Mouse (Mus musculus): ENCODE measurements around the gene Myo1b.

Gene Myo1b
- long read RNA-seq, experiment 1, full-length matches to known transcripts, result 6 of 29 reads
- long read RNA-seq, experiment 1, partial matches to known transcripts, result 17 of 29 reads
- long read RNA-seq, experiment 1, other reads (novel, unspliced or antisense), result 6 of 29 reads
- long read RNA-seq, experiment 2, full-length matches to known transcripts, result 5 of 43 reads
- long read RNA-seq, experiment 2, partial matches to known transcripts, result 34 of 43 reads
- long read RNA-seq, experiment 2, other reads (novel, unspliced or antisense), result 4 of 43 reads

DNA sequence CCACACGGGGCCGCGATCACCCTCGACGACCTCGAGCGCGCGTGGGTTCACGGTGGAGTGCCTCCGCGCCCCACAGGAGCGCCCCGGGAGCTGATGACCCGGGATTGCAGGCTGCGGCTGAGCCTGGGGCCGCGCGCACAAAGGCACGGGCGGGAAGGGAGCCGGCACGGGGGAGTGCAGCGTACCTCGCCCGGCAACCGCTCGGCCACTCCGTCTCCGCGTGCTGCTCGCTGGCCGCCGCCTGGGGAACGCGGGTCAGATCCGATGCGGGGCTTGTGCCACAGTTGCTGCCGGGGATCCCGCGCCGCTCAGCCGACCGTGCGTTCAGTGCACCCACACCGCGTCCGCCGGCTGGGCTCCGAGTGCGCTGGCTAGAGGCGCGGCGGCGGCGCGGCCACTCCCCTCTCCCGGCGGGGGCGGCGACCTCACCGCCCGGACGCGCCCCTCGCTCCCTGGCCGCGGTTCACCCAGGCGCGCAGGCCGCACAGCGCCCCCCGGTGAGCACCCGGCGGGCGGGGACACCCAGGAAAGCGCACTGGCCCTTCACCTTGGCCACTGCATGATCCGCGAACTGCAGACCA lies at the start of gene Myo1b:
TSS of gene Myo1b (minus strand) at position 496 of the 581 bp plus-strand sequence.
- intact Hi-C loops (cut with DNase I), result no loop called here

DNA sequence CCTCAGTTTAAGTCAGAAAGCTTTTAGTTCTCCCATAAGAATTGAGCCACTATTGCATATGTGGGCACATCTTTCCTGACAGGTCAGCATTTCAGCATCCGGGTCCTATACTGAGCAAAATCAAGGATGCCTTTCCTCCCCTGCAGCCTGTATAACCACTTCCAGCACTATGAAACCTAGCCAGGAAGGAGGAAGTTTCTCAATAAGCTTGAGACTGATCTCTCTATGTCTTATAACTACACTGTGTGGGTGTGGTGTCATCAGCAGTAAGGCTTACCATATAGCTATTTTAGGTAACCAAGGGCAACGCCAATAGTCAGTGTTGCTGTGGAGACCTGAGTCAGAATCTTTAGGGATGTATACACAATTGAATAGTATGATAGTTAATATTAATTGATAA lies 48.8 kb upstream of the Myo1b start:
- intact Hi-C loops (cut with DNase I), result no loop called here

DNA sequence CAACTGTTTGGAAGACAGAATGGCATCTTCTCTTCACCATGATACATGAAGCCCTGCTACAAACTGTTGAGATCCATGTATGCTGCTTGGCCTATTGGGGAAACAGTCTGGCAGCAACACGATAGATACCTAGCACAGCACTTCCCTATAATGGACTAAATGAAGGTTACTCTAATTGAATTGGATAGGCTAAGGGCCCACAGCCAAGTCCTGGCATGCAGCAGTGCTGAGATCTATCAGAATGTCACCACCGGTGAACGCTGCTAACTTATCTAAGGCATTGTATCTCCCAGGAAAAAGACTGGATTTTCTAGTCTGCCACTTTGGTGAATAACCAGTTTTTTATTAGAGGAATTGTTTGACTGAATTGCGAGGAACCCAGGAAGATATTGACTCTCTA lies 31.2 kb upstream of the Myo1b start:
- intact Hi-C loops (cut with DNase I), result no loop called here

DNA sequence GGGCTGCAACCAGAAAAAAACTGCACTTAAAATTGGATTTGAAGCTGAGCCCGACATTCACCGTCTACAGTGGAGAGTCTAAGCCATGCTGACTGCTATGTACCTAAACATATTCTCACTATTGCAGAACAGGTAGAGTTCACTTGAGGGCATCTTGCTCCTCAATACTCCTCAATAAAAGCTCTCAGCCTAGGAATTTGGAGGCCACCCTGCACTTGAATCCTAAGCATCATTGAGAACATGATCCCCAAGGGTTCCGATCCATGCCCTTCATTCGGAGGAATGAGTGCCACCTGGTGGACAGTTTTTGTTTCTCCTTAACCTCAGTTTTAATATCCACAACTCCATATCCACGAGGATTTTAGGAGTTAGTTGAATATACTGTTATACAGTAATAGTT lies 28.9 kb upstream of the Myo1b start:
- intact Hi-C loops (cut with DNase I), result loop anchor here (2.0 kb wide), 1 partner anchor 276 kb away; no protein-coding TSS in a partner anchor

DNA sequence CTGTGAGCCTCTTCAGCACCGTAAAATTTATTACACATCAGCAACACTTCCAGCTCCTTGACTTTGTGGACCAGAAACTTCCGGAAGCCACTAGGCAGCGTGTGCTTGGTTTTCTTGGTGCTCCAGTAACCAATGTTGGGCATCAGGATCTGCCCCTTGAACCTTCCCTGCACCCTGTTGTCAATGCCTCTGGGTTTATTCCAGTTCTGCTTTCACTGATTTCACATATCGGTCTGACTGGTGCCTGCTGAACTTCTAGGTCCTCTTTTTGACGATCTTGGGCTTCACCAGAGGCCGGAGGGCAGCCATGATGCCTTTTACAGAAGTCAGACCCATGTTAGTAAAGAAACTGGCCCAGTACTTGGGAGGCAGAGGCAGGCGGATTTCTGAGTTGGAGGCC lies 22.5 kb upstream of the Myo1b start:
- intact Hi-C loops (cut with DNase I), result no loop called here

DNA sequence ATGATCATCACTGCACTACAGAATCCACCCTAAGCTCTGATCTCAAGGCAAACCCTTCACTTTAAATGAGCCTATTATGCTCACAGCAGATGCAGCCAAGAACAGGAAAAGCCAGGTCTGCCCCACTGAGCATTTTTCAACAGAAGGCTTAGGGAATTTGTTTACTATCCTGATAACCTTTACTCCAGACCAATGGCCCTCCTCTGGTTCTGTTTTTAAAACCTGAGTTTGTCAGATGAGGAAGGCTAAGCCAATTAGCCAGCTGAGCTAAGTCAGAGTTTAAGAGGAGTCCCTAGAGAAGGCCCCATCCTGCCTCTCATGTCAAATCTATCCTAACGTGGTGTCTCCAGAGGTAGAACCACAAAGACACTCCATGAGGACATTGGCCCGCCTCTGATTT lies 19.1 kb upstream of the Myo1b start:
- intact Hi-C loops (cut with DNase I), result no loop called here

DNA sequence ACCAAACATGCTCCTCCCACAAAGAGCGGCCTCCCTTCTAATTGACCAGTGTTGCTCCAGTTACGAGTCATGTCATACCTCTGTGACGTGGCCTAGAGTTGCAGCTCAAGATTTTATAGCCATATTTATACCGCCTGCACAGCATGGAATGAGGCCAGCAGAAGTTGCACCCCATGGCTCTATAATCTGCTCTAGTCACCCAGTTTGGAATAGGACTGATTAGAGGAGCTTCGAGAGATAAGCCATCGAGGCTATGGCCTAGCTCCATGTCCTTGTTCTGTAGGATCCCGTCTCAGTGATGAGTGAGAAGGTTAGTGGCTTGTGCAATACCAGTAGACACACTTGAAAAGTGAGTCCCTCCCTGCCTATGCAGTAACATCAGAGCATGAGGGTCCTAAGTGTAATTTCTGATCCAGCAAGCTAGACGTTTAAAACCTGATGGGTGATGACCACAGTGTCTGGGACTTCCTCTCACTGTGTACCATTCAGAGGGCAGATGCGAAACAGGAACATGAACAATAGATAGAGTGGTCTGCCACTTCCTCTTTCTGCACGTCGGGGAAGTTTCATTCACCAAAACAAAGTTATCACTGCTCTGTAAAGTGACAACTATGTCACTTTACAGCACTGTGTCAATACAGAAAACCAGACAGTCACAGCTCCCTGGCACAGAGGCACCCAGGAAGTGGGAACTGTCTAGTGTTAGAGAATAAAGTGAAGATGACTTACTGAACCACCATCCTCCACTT lies 18.5 kb upstream of the Myo1b start:
- intact Hi-C loops (cut with DNase I), result no loop called here

DNA sequence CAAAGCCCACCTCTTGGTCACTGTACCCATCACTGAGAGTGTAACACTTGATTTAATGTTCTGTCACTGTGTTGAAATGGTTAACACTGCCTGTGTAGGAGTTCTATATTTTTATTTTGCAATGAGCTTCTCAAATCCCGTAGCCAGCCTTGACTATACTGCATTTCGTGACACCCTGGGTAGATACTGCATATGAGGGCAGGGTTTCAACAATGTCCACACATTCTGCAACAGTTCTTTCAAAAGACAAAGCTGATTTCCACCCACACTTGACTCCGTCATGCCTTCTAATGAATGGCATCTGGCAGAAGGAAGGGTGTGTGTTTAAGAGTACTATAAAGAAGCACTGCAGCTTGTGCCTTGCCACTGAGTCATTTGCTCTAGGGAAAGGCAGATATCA lies 17.0 kb upstream of the Myo1b start:
- intact Hi-C loops (cut with DNase I), result no loop called here

DNA sequence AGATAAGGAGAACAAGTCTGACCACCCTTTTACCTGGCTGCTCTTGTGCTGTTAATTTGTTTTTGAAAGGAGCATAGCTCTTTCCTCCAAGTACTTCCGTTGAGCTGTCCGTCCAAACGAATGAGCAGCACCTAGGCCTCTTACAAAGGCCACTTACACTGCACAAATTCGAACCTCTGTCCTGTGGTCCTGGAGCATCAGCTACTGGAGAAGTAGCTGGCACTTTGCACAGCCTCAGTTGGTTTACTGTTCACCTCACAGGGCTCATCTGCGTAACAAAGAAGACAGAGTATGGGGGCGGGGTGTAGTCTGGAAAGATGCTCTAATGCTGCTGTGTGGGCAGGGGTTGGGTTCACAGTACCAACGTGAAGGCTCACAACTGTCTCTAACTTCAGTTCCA lies 15.7 kb upstream of the Myo1b start:
- intact Hi-C loops (cut with DNase I), result no loop called here

DNA sequence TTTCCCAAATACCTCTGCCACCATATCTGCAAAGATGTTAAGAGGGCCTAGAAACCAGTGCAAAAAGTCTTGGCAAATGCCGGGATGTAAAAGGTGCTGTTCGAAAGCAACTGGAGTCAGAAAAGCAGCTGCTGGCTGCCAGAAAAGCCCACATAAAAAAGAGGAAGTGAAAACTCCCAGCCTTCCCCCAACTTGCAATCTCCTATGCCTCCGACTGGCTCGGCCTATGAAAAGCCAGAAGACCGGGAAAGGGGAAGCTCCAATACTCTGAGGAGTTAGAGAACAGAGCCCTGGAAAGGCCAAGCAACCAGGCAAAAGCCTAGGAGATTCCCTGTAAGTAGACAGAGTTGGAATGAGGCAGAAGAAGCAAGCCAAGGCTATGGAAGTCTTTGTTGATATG lies 14.7 kb upstream of the Myo1b start:
- intact Hi-C loops (cut with DNase I), result no loop called here

DNA sequence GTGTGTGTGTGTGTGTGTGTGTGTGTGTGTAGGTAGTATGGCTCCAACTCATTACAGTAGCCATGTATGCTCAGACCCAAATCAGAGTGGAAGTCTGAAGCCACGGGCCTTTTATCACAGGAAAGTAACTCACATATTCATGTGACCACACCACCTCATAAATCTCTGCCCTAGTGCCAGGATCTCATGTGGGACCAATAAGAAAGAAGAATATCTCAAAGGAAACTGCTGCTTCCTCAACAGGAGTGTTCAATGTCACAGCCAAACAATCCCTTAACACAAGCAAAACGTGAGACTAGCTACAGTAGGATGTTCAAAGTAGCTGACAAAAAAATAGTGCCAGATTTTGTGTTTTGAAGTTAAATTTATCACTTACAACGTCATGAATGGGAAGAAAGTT lies 13.7 kb upstream of the Myo1b start:
- intact Hi-C loops (cut with DNase I), result no loop called here

DNA sequence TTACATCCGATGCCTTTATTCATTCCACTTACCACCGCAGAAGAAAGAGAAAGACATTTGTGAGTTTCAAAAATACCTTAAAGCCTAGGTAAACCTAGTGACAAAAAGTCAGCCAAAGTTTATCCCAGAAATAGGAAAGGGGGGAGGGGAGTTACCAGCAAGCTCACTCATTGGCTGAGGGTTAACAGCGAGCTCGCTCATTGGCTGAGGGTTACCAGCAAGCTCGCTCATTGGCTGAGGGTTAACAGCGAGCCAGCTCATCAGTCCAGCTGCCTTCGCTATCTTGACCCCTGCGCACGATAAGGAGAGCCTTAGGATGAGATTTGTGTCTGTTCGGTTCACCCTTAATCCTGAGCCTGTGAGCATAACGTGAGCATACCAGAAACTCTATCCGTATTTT lies 6.9 kb upstream of the Myo1b start:
- intact Hi-C loops (cut with DNase I), result no loop called here

DNA sequence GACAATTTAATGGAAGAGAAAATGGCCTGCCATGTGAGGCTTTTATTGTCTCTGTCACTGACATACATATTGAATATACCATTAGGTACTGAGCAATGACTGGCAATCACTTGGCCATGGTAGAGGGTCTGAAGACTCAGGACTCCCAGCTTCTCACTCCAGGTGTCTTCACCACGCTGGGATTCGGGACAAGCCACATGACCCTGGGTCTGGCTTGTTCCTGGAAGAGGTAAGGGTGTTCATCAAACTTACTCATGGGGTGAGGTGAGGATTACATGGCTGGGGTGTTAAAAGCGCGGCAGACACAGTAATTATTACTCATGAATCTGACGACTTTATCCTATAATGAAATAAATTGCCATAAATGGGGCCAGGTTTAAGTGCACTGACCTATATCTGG lies 405 bp upstream of the Myo1b start:
- intact Hi-C loops (cut with DNase I), result no loop called here

DNA sequence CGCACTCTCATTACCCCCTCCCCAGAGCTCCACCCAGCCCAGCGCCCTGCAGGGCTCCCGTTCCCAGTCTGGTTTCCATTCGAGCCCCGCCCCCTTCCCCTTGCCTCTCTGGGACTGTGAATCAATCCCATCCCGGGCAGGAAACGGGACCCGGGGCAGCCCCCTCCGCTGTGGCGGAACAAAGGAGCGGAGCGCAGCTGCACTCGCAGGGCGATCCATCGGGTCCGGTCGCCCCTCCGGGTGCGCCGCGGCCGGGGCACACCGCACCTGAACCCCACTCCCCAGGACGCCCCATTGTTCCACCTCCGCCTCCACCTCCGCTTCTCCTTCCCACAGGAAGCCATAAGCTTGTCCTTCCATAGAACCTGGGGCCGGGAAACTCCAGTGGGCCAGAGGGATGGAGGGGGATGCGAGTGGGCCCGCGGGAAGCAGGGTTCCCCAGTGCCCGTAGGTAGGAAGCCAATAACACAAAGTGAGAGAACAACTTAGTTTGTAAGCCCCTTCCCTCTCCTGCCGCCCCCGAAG lies 758 bp downstream of the Myo1b start:
- intact Hi-C loops (cut with DNase I), result no loop called here

DNA sequence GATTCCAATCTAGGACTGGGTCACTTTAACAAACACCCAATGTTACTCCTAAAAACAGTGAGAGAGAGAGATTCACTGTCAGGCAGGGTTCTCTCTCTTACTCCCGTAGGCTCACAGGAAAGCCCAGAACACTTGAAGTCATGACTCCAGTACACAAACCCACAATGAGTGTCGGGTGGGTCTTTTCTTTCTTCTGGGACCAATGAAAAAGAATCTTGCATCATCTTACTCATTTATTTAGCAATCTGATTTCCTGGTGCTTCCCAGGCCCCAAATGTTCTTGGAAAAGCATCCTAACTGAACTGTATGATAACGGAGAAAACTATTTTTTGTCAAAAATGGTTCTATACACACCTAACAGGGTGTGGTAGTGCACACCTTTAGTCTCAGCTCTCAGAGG lies 1.8 kb downstream of the Myo1b start:
- intact Hi-C loops (cut with DNase I), result no loop called here

DNA sequence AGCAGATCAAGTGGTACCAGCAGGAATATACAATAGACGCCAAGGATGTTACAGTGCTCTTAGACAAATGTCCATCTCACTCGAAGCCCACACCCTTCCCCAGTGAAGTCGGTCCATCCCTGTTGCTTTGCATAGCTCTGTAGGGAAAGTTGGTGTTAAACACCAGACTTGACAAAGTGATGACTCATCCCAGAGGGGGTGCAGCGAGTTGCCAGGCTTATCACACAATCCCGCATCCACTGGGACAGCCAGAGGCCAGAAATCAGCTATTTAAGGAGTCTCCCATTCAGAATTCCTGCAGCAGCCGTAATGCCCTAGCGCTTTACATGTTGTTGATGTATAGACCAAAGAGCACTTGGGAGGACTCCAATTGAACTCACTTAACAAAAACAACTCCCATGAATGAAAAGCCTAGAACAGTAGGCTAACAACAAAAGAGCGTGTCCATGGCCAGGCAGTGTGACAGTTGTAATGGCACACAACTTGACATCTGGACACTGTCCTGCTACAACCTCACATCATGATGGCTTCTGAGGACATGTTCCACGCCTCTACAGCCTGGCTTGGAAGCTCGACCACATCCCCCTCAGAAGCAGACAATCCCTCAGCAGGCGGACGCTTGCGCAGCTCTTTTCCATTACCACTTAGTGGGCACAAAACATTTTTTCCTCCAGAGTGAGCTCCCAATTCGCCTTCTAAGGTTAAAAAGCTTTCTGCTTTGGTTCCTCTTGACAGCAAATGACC lies 2.6 kb downstream of the Myo1b start:
- intact Hi-C loops (cut with DNase I), result no loop called here

DNA sequence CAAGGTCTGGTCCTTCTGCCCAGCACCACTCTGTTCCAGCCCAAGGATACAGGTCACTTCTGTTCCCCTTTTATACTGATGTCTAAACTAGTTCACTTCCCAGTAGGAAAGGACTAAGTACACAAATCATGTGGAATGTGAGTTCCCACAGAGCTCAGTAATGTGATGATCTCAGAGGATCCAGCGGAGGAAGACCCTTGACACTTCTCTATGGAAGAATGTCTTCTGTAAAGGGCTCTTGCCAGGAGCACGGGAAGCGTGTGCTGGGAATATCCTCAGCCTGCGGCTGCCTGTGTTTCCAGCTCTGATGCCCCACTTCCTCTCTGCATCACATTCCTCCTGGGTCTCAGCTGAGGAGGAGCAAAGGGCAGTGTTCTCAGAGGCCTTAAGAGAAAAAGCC lies 4.5 kb downstream of the Myo1b start:
- intact Hi-C loops (cut with DNase I), result no loop called here

DNA sequence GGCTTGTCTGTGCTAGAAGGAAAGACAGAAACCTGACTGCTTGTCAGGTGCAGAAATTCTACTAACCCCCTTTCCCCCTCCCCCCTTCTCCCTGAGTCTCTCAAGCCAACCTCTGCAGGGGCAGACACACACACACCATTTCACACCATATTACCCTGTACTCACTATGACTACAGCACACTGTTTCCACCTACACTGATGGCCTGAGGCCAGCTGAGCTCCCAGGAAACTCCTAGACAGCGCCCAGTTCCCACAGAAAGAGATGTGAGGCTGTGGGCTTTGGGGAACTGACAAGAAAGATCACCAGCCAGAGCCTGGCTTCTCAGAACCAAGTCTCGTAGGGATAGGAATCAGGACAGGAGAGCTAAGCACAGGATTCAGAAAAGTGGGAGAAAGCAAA lies 6.7 kb downstream of the Myo1b start:
- intact Hi-C loops (cut with DNase I), result no loop called here

DNA sequence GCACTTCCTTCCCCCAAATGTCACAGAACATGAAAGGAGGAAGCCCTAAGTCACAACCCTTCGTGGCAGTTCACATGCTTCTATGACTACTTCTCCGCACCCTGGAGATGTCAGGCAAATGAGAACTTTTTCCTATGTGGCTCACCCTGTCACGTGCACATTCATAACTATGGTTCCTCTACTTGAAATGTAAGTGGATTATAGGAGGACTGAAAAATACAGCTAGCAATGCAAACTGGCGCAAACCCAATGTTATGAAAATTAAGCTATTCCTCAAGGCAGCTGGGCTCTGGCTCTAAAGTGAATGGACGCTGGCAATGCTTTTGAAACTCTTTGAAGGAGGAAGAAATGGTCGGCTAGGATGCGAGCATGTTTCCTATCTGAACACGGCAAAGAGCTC lies 8.1 kb downstream of the Myo1b start:
- intact Hi-C loops (cut with DNase I), result no loop called here

DNA sequence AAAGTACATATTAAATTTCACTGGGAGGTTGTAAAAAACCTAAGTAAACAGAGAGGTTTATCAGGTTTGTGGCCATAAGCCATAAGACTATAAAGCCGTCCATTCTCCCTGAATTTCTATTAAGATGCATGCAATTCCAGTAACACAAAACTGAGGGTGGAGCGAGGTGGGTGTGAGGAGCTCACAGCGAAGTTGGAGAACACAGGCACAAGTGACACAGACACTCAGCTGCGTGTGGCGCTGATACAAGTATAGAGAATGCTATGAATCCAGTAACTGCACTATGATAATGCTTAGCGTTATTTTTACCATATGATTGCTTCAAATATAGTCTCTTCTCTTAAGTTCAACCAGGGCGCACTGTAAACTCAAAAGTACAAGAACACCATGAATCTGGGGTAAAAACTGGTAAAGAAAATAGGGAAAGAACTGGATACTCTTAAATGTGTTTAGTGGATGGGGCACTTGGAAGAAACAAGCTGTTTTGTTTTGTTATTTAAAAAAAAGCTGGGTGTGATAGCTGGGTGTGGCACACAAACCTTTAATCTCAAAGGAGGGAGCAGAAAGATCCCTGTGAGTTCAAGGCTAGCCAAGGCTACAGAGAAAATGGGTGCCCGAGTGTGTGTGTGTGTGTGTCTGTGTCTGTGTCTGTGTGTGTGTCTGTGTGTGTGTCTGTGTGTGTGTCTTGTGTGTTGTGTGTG lies 9.5 kb downstream of the Myo1b start:
- intact Hi-C loops (cut with DNase I), result no loop called here

DNA sequence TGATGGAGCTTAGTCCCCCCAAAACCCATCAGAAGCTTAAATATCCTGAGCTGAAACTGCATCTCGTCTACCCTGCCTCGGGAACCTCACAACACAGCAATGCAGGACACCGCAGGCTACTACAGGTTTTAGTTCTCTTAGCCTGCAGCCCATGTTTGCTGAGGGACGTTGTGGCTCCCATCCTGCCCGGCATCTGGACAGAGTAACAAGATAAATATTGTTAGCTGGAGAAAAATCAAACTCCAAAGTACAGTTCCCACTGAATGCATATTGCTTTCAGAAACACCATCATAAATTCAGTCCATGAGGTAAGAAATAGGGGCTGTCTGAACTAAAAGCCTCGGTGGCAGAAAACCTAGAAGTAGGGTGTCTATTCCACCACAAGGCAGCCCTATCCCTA lies 10.8 kb downstream of the Myo1b start:
- intact Hi-C loops (cut with DNase I), result no loop called here
